Mouse (Mus musculus) NIH3T3 (cell line): ENCODE results near the gene Rell1.
"Not testable (repeated sequence)": the region's sequence is repeated elsewhere in the genome, so short reads cannot be mapped to it uniquely, and the experiment has no call there.

Source experiments
- DNase-seq: peaks from one replicate; pipeline ENCODE4 v3.0.0-alpha.2; 2012; ENCODE audit warnings: low read depth

Rell1 gene

DNA sequence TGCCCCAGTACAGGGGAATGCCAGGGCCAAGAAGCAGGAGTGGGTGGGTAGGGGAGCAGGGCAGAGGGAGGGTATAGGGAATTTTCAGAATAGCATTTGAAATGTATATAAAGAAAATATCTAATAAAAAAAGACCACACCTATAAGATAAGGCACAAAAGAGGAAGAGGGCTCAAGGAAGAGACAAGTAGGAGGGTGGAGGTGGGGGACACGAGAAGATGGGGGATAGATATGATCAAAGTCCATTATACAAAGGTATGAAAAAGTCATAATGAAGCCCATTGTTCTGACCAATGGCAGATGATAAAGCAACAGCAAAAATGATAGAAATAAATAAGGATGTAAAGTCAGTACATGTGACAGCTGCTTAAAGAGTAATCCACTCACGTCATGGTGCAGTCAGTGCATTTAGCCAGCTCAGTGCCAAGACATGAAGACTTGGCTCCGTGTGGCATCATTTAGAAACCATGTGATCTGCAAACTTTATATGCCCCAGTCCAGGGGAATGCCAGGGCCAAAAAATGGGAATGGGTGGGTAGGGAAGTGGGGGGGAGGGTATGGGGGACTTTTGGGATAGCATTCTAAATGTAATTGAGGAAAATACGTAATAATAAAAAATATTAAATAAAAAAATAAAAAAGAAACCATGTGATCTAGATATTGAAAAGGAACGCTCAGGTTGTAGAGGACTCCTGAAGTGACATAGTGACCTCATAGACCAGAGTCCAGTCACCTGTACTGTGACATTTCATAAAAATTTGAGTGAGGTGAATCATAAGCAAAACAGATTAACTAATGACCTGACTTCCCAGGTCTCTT lies 71.5 kb downstream of the Rell1 start:
- not testable (repeated sequence) for DNase-seq

DNA sequence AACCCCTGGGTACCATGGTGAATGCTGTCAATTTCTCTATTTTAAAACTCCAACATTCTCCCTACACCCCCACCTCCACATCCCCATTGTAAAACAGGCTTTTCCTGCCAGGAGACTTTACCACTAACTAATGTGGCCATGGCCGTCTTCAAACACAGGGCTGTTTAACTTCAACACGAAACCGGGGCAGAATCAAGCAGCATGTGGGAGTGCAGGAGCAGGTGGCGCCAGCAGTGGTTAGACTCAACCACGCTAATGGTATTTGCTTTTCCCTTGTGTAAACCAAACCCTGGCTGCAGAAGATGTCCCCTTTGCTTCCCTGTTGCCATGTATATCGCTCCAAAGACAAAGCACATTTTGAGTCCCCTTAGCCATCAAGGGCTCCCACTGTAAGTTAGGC lies 76.8 kb downstream of the Rell1 start:
- no peak for DNase-seq

DNA sequence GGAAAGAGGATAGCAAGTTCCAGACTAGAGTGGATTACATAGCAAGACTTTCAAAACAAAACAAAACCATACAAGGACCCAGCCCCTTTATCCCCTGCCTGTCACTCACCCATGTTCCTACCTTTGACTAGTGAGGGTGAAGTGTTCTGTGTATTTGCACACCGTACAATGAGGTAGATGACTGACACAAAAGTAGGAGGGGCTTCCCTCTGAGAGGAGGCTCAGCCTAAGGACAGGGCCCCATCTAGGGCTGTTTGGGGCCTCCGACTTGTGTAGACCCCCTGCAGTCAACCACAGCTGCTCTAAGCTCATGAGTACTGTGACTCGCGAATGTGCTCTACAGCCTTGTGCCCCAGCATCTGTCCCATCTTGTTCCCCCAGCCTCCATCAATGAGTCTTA lies 77.5 kb downstream of the Rell1 start:
- no peak for DNase-seq

DNA sequence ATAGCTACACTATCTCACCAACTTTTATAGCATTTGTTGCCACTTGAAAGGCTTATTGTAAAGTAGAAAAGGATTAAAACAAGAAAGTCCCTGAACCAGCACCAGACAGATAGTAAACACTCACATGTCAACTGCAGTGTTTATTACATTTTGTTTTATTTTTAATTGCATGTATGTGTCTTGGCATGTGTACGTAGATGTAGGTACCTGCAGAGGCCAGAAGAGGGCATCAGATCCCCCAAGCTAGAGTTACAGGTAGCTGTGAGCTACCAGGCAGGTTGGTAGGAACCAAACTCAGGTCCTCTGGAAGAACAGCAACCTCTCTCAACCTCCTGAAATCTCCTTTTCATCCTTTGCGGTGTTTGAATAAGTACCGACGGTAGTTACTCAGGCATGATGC lies 81.6 kb downstream of the Rell1 start:
- DNase-seq = no peak

DNA sequence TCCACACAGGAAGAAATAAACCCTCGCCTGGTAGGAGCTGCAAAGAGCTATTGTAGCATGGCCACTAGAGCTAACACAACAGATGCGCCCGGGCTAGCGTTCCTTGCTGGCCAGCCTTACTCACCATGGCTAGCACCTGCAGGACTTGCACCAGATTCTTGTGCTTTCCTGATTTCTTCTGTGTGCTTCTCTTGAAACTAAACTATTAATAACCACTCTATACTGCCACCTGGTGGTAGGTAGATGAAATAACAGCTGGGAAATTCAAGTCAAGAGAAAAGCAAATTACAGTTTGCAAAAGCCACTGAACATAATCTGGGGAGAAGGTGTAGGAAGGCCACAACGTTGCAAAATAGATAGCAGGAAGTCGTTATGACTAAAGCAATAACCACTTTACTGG lies 82.0 kb downstream of the Rell1 start:
- peak; percentile 59 for DNase-seq

DNA sequence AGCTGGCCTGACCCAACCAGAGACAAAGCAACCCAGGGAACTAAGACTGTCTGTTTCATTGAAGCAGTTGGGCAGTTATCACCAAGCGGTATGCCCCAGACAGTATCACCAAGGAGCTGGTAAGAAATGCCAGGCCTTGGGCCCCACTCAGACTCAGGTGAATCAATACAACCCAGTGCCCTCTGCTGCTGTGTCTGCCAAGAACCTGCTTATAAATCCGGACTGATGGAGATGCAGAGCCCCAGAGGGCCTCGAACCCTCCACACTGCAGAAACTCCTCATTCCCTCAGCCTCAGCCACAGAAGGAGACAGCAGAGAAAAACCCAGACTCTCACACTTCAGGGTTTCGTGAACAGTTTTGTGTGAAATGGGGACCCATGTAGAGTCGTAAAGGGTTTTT lies 82.4 kb downstream of the Rell1 start:
- DNase-seq = no peak

DNA sequence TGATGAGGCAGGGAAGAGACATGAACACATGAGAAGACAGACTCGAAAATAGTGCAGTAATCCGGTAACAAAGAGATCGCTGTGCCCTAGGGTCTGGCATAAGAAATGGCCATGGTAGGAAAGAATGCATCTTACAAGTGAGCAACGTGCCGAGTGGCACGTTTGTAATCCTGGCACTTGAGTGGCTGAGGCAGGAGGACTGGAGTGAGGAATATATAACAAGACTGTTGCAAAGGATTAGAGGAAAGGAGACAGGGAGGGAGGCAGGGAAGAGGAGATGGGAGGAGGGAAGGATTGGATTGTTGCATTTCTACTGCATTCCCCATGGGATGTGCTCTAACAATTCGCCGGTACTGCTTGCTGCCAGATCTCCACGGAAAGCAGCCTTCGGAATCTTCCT lies 89.7 kb downstream of the Rell1 start:
- DNase-seq = no peak

DNA sequence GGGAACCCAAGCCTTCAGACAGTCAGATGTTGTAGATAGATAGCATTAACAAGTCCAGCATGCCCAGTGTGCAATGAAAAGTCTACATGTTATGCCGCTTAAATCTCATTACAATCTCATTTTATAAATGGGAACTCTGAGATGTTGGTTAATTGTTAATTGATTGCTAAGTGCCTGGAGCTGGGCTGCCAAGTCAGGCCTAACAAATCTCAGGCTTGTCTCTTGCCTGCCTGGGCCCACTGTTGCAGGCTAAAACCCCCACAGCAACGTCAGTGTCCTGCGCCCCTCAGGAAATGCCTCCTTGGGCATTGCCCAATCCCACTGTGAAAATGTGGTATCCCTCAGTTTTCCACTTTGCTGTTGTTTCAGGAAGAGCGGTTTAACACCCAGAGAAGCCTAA lies 92.6 kb downstream of the Rell1 start:
- no peak for DNase-seq

DNA sequence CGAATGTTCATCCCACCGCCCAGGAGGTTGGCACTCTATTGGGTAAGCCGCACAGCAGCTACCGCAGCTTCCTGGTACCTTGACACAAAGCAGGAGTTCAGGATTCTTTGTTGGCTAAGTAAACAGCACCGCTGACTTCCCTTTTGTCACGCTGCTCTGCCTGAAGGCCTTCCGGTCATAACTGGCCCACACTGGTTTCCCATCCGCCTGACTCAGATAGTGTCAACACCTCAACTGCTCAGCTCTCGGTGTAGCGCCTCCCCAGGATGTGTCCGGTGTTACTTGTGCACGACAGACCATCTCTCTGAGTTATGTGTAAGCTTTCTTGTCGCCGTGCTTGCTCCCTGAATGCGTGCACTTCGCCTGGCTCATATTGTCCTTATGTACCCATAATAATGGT lies 93.8 kb downstream of the Rell1 start:
- DNase-seq = no peak

DNA sequence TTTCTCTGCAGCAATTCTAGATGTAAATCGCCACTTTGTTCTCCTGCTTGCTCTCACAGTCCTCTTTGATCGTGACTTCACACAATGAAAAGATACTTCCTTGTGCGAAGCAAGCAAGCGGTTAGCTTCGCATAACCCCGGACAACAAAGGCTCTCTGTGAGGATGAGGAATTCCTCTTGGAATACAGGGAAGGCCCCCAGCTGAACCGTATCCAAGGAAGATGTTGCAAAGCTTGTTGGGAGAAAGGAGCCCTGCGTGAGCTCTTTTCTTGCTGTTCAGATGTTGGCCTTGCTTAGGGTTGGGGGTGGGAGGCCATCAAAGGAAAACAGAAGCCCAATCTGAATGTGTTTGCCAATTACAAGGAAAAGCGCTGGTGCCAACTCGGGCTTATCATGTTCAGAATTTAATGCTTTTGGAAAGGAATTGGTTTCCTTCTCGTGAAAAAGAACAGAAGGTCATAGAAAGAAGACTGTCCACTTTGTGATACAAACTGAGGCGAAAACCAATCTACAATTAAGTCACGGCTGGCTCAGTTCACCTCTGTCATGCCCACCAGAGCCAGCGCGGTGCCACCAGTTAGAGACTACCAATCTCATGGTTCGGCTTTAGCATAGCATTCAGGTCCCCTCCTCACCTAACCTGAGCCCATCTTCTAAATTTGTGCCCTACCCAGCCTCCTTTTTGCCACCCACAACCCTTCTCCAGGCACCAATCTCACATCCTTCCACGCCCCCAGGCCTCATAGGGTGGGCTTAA lies 96.3 kb downstream of the Rell1 start:
- DNase-seq = no peak

DNA sequence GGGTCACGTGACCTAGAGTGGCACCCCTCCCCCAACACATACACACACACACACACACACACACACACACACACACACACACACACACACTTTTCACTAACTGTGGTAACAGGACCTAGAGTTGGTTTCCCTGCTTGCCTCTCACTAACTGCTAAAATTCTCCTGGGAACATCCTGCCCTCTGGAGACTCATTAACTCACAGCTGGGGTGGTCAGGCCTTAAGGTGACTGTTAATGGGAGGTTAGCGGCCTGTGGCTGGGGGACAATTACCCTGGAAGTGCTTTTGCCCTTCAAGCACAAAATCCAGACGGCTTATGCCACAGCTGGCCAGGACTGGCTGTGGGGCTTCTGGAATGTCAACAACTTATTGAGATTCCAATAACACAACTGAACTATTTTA lies 101.3 kb downstream of the Rell1 start:
- no peak for DNase-seq

DNA sequence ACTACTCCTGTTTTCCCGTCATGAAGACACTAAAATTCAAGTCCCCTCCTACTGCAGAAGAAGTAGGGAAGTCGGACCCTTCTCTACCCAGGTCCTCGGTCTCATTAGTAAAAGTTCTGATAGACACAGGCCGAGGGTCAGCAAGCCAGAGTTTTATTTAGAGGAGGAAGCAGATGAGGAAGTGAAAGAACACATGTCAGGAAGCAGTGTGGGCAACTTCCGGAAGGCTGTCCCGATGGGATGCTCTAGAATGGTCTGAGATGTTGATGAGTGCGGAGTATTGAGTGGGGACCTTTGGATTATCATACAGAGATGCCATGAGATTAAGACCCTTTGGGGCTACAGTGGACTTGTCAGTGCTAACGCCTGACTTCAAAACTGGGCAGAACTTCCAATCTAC lies 109.8 kb downstream of the Rell1 start:
- no peak for DNase-seq
